Mouse (Mus musculus) ES-Bruce4 (cell line): ENCODE measurements at regions not wholly inside any gene's neighbourhood (a gene's known extent, or its start where the extent isn't known, plus 50 kb on each side); places are given as distances from the start of the nearest gene placed in this dataset.

Experiments
- CTCF ChIP-seq: IDR thresholded peaks from one replicate; pipeline ENCODE4 v1.8.1; 2011; ENCODE audit warnings: low read depth, low read length
- EP300 ChIP-seq: IDR thresholded peaks from 2 replicates; pipeline ENCODE4 v1.6.1; 2011; ENCODE audit warnings: low read depth, low read length; ENCODE audit not compliant: insufficient read depth
- POLR2A ChIP-seq: IDR thresholded peaks from one replicate; pipeline ENCODE4 v1.8.1; 2011; ENCODE audit warnings: low read length; ENCODE audit not compliant: insufficient read depth

GRCm38 (mm10) chr10:98146998-98147863 is 420.7 kb upstream of the C030005K15Rik start:
- no peak for TF ChIP-seq CTCF
- no peak for TF ChIP-seq POLR2A
- no peak for TF ChIP-seq EP300
